Mouse (Mus musculus): ENCODE results near the gene Acaa1a. TPM values are rescaled to one million over a fixed set of nuclear protein-coding genes. Genes with fewer than 3 reads are reported as not detected.
"Not testable (repeated sequence)": the region's sequence is repeated elsewhere in the genome, so short reads cannot be mapped to it uniquely, and the experiment has no call there.

Gene Acaa1a
- polyA plus RNA-seq, 1 experiment from 2014 or later = 72.5 TPM

GRCm38 (mm10) chr9:119358058-119358429 is 18.6 kb downstream of the Acaa1a start:
- H3K27me3 ChIP-seq (ENCODE audit: control insufficient read depth, insufficient read depth, low read length) = peaks cover 2% of the 10 kb centered on the region; the same call in 1 of the 2 replicates
- peak overlapping the region; percentile 66; the same call in 1 of the 2 replicates for H3K9ac ChIP-seq (ENCODE audit: low read depth, low read length)
- no peak overlapping the region for H3K27ac ChIP-seq (ENCODE audit: low read depth, low read length)
- H3K4me2 ChIP-seq = peak overlapping the region; percentile 97
- no peaks in the 10 kb centered on the region for H3K9me3 ChIP-seq (replicated peaks; ENCODE audit: control insufficient read depth, low read length)
- no peak for ATAC-seq (replicated peaks; ENCODE audit: insufficient number of reproducible peaks, low FRiP score, low TSS enrichment)
- WGBS (ENCODE audit: insufficient replicate concordance) = 47% methylated on average over 9 of the region's 9 CpGs
- H3K4me1 ChIP-seq (ENCODE audit: control insufficient read depth, insufficient read depth, low read length) = peaks cover 4% of the 10 kb centered on the region
- peak overlapping the region; percentile 59 for H3K4me3 ChIP-seq (ENCODE audit: low read depth, low read length)
- no peaks in the 10 kb centered on the region for H3K36me3 ChIP-seq (ENCODE audit: control insufficient read depth, insufficient read depth, low read length)

- Histone ChIP-seq H3K9me3 (replicated peaks; ENCODE audit: control insufficient read depth, low read length) (no peaks in the 10 kb centered on the region), H3K4me2 (no peak overlapping the region)
- WGBS (ENCODE audit: insufficient replicate concordance) = 90% methylated on average over 5 of the region's 5 CpGs
Observed at GRCm38 (mm10) chr9:119361416-119361815, 21.9 kb downstream of the Acaa1a start.

GRCm38 (mm10) chr9:119363229-119363628 is 23.8 kb downstream of the Acaa1a start:
- H3K9ac ChIP-seq (ENCODE audit: low read depth, low read length) = no peak overlapping the region
- H3K36me3 ChIP-seq (ENCODE audit: control insufficient read depth, insufficient read depth, low read length) = no peaks in the 10 kb centered on the region
- no peaks in the 10 kb centered on the region for H3K9me3 ChIP-seq (replicated peaks; ENCODE audit: control insufficient read depth, low read length)
- no peak overlapping the region for H3K4me2 ChIP-seq
- ATAC-seq (replicated peaks; ENCODE audit: insufficient number of reproducible peaks, low FRiP score, low TSS enrichment) = no peak
- no peak overlapping the region for H3K27ac ChIP-seq (ENCODE audit: low read depth, low read length)
- H3K27me3 ChIP-seq (ENCODE audit: control insufficient read depth, insufficient read depth, low read length) = peaks cover under 1% of the 10 kb centered on the region; the same call in 1 of the 2 replicates
- H3K4me3 ChIP-seq (ENCODE audit: low read depth, low read length) = no peak overlapping the region
- peaks cover 10% of the 10 kb centered on the region for H3K4me1 ChIP-seq (ENCODE audit: control insufficient read depth, insufficient read depth, low read length)
- WGBS (ENCODE audit: insufficient replicate concordance) = 57% methylated on average over 12 of the region's 12 CpGs

More at GRCm38 (mm10) chr9:119361416-119361815, 21.9 kb downstream of the Acaa1a start:
- ATAC-seq (replicated peaks; ENCODE audit: insufficient number of reproducible peaks, low FRiP score, low TSS enrichment) = no peak
- Histone ChIP-seq H3K9ac (ENCODE audit: low read depth, low read length) (no peak overlapping the region), H3K27ac (ENCODE audit: low read depth, low read length) (no peak overlapping the region), H3K36me3 (ENCODE audit: control insufficient read depth, insufficient read depth, low read length) (no peaks in the 10 kb centered on the region), H3K4me1 (ENCODE audit: control insufficient read depth, insufficient read depth, low read length) (peaks cover 10% of the 10 kb centered on the region), H3K4me3 (ENCODE audit: low read depth, low read length) (no peak overlapping the region), H3K27me3 (ENCODE audit: control insufficient read depth, insufficient read depth, low read length) (peaks cover 2% of the 10 kb centered on the region; the same call in 1 of the 2 replicates)

- Histone ChIP-seq H3K9me3 (replicated peaks; ENCODE audit: control insufficient read depth, low read length) (no peaks in the 10 kb centered on the region), H3K27ac (ENCODE audit: low read depth, low read length) (no peak within 1 kb of the TSS), H3K4me1 (ENCODE audit: control insufficient read depth, insufficient read depth, low read length) (peaks cover 10% of the 10 kb centered on the region), H3K27me3 (ENCODE audit: control insufficient read depth, insufficient read depth, low read length) (no peaks in the 10 kb centered on the region), H3K36me3 (ENCODE audit: control insufficient read depth, insufficient read depth, low read length) (no peaks in the 10 kb centered on the region), H3K9ac (ENCODE audit: low read depth, low read length) (no peak within 1 kb of the TSS), H3K4me2 (no peak within 1 kb of the TSS), H3K4me3 (ENCODE audit: low read depth, low read length) (no peak within 1 kb of the TSS)
- 62% methylated on average over 7 of the region's 7 CpGs for WGBS (ENCODE audit: insufficient replicate concordance)
- no peak for ATAC-seq (replicated peaks; ENCODE audit: insufficient number of reproducible peaks, low FRiP score, low TSS enrichment)
Observed at GRCm38 (mm10) chr9:119365284-119365683, 25.8 kb downstream of the Acaa1a start, which contains the start of gene Slc22a14. Gene Slc22a14, minus strand, starts transcription at chr9:119365553.

- Histone ChIP-seq H3K36me3 (ENCODE audit: control insufficient read depth, insufficient read depth, low read length) (no peaks in the 10 kb centered on the region), H3K4me3 (ENCODE audit: low read depth, low read length) (no peak overlapping the region), H3K4me2 (no peak overlapping the region), H3K27ac (ENCODE audit: low read depth, low read length) (no peak overlapping the region), H3K9ac (ENCODE audit: low read depth, low read length) (no peak overlapping the region), H3K9me3 (replicated peaks; ENCODE audit: control insufficient read depth, low read length) (no peaks in the 10 kb centered on the region), H3K27me3 (ENCODE audit: control insufficient read depth, insufficient read depth, low read length) (no peaks in the 10 kb centered on the region), H3K4me1 (ENCODE audit: control insufficient read depth, insufficient read depth, low read length) (peaks cover 2% of the 10 kb centered on the region)
- ATAC-seq (replicated peaks; ENCODE audit: insufficient number of reproducible peaks, low FRiP score, low TSS enrichment) = no peak
- WGBS (ENCODE audit: insufficient replicate concordance) = 84% methylated on average over 3 of the region's 3 CpGs
Observed at GRCm38 (mm10) chr9:119368367-119368766, 28.9 kb downstream of the Acaa1a start.

GRCm38 (mm10) chr9:119370770-119371169 is 31.3 kb downstream of the Acaa1a start:
- H3K4me3 ChIP-seq (ENCODE audit: low read depth, low read length); H3K9ac ChIP-seq (ENCODE audit: low read depth, low read length); H3K36me3 ChIP-seq (ENCODE audit: control insufficient read depth, insufficient read depth, low read length); H3K4me2 ChIP-seq; H3K27ac ChIP-seq (ENCODE audit: low read depth, low read length); H3K9me3 ChIP-seq (replicated peaks; ENCODE audit: control insufficient read depth, low read length); ATAC-seq (replicated peaks; ENCODE audit: insufficient number of reproducible peaks, low FRiP score, low TSS enrichment); H3K4me1 ChIP-seq (ENCODE audit: control insufficient read depth, insufficient read depth, low read length); H3K27me3 ChIP-seq (ENCODE audit: control insufficient read depth, insufficient read depth, low read length): not testable (repeated sequence)
- 70% methylated on average over 4 of the region's 4 CpGs for WGBS (ENCODE audit: insufficient replicate concordance)

- H3K4me2 ChIP-seq = no peak overlapping the region
- no peaks in the 10 kb centered on the region for H3K27me3 ChIP-seq (ENCODE audit: control insufficient read depth, insufficient read depth, low read length)
- H3K4me1 ChIP-seq (ENCODE audit: control insufficient read depth, insufficient read depth, low read length) = no peaks in the 10 kb centered on the region
- 67% methylated on average over 4 of the region's 4 CpGs for WGBS (ENCODE audit: insufficient replicate concordance)
- no peak overlapping the region for H3K9ac ChIP-seq (ENCODE audit: low read depth, low read length)
- no peak overlapping the region for H3K27ac ChIP-seq (ENCODE audit: low read depth, low read length)
- no peak overlapping the region for H3K4me3 ChIP-seq (ENCODE audit: low read depth, low read length)
- H3K36me3 ChIP-seq (ENCODE audit: control insufficient read depth, insufficient read depth, low read length) = no peaks in the 10 kb centered on the region
- no peak for ATAC-seq (replicated peaks; ENCODE audit: insufficient number of reproducible peaks, low FRiP score, low TSS enrichment)
- no peaks in the 10 kb centered on the region for H3K9me3 ChIP-seq (replicated peaks; ENCODE audit: control insufficient read depth, low read length)
Observed at GRCm38 (mm10) chr9:119371251-119371650, 31.8 kb downstream of the Acaa1a start.

- H3K4me2 ChIP-seq = no peak overlapping the region
- H3K9me3 ChIP-seq (replicated peaks; ENCODE audit: control insufficient read depth, low read length) = no peaks in the 10 kb centered on the region
- H3K36me3 ChIP-seq (ENCODE audit: control insufficient read depth, insufficient read depth, low read length) = no peaks in the 10 kb centered on the region
- ATAC-seq (replicated peaks; ENCODE audit: insufficient number of reproducible peaks, low FRiP score, low TSS enrichment) = no peak
- WGBS (ENCODE audit: insufficient replicate concordance) = 65% methylated on average over 3 of the region's 3 CpGs
- no peaks in the 10 kb centered on the region for H3K4me1 ChIP-seq (ENCODE audit: control insufficient read depth, insufficient read depth, low read length)
- H3K27me3 ChIP-seq (ENCODE audit: control insufficient read depth, insufficient read depth, low read length) = no peaks in the 10 kb centered on the region
- H3K4me3 ChIP-seq (ENCODE audit: low read depth, low read length) = no peak overlapping the region
- no peak overlapping the region for H3K9ac ChIP-seq (ENCODE audit: low read depth, low read length)
- H3K27ac ChIP-seq (ENCODE audit: low read depth, low read length) = no peak overlapping the region
Observed at GRCm38 (mm10) chr9:119375008-119375407, 35.5 kb downstream of the Acaa1a start.

- WGBS (ENCODE audit: insufficient replicate concordance) = 59% methylated on average over 6 of the region's 6 CpGs
- Histone ChIP-seq H3K9me3 (replicated peaks; ENCODE audit: control insufficient read depth, low read length) (no peaks in the 10 kb centered on the region), H3K36me3 (ENCODE audit: control insufficient read depth, insufficient read depth, low read length) (no peaks in the 10 kb centered on the region), H3K4me3 (ENCODE audit: low read depth, low read length) (no peak overlapping the region), H3K4me1 (ENCODE audit: control insufficient read depth, insufficient read depth, low read length) (no peaks in the 10 kb centered on the region), H3K27me3 (ENCODE audit: control insufficient read depth, insufficient read depth, low read length) (no peaks in the 10 kb centered on the region), H3K4me2 (no peak overlapping the region), H3K9ac (ENCODE audit: low read depth, low read length) (no peak overlapping the region), H3K27ac (ENCODE audit: low read depth, low read length) (no peak overlapping the region)
- ATAC-seq (replicated peaks; ENCODE audit: insufficient number of reproducible peaks, low FRiP score, low TSS enrichment) = no peak
Observed at GRCm38 (mm10) chr9:119375556-119375955, 36.1 kb downstream of the Acaa1a start.

All from heart, embryonic 11.5 days (tissue).